Mouse (Mus musculus): ENCODE measurements at regions not wholly inside any gene's neighbourhood (a gene's known extent, or its start where the extent isn't known, plus 50 kb on each side); places are given as distances from the start of the nearest gene placed in this dataset.

GRCm38 (mm10) chr3:66744133-66744913 is 236.9 kb upstream of the Rsrc1 start:
- no peaks in the 10 kb centered on the region for H3K9me3 ChIP-seq
- WGBS: 82% methylated on average over 11 of the region's 11 CpGs
- 0 out of 2 replicates have a peak, but pooled peaks cover 6% of the 10 kb centered on the region for H3K27me3 ChIP-seq (replicated peaks)
- no peak for ATAC-seq (replicated peaks)
- H3K4me3 ChIP-seq: no peak overlapping the region
- peaks cover 12% of the 10 kb centered on the region for H3K4me1 ChIP-seq
- no peak overlapping the region for H3K4me2 ChIP-seq
- H3K36me3 ChIP-seq (replicated peaks): no peaks in the 10 kb centered on the region
- H3K9ac ChIP-seq: no peak overlapping the region
- H3K27ac ChIP-seq: no peak overlapping the region

- no peaks in the 10 kb centered on the region for H3K36me3 ChIP-seq (replicated peaks)
- no peaks in the 10 kb centered on the region for H3K9me3 ChIP-seq
- peak overlapping the region; percentile 4; the same call in 1 of the 2 replicates for H3K4me3 ChIP-seq
- peak overlapping the region; percentile 35 for H3K4me2 ChIP-seq
- 31% methylated on average over 19 of the region's 19 CpGs for WGBS
- H3K9ac ChIP-seq: no peak overlapping the region
- H3K27ac ChIP-seq: no peak overlapping the region
- peak; percentile 83 for ATAC-seq (replicated peaks)
- H3K4me1 ChIP-seq: peaks cover 8% of the 10 kb centered on the region
- 0 out of 2 replicates have a peak, but pooled peaks cover 8% of the 10 kb centered on the region for H3K27me3 ChIP-seq (replicated peaks)
These were observed 234.7 kb upstream of the Rsrc1 start for GRCm38 (mm10) chr3:66746373-66747072.

GRCm38 (mm10) chr3:66747073-66747710 is 234.0 kb upstream of the Rsrc1 start:
- 38% methylated on average over 20 of the region's 20 CpGs for WGBS
- Histone ChIP-seq H3K27ac (no peak overlapping the region), H3K9me3 (no peaks in the 10 kb centered on the region)

GRCm38 (mm10) chr3:66758141-66758540 is 223.0 kb upstream of the Rsrc1 start:
- H3K4me1 ChIP-seq: no peaks in the 10 kb centered on the region
- 77% methylated on average over 3 of the region's 3 CpGs for WGBS
- no peaks in the 10 kb centered on the region for H3K36me3 ChIP-seq (replicated peaks)
- H3K9ac ChIP-seq: no peak overlapping the region
- ATAC-seq (replicated peaks): no peak
- H3K27ac ChIP-seq: no peak overlapping the region
- no peaks in the 10 kb centered on the region for H3K9me3 ChIP-seq
- H3K4me3 ChIP-seq: no peak overlapping the region
- H3K4me2 ChIP-seq: no peak overlapping the region
- no peaks in the 10 kb centered on the region for H3K27me3 ChIP-seq (replicated peaks)

More at GRCm38 (mm10) chr3:66747073-66747710, 234.0 kb upstream of the Rsrc1 start:
- H3K27me3 ChIP-seq (replicated peaks): 0 out of 2 replicates have a peak, but pooled peaks cover 8% of the 10 kb centered on the region
- peak overlapping the region; percentile 35 for H3K4me2 ChIP-seq
- peak; percentile 74 for ATAC-seq (replicated peaks)
- H3K36me3 ChIP-seq (replicated peaks): no peaks in the 10 kb centered on the region
- H3K9ac ChIP-seq: no peak overlapping the region
- H3K4me3 ChIP-seq: peak overlapping the region; percentile 4; the same call in 1 of the 2 replicates
- H3K4me1 ChIP-seq: peaks cover 8% of the 10 kb centered on the region

GRCm38 (mm10) chr3:66759841-66760240 is 221.3 kb upstream of the Rsrc1 start:
- Histone ChIP-seq H3K36me3 (replicated peaks) (no peaks in the 10 kb centered on the region), H3K4me1 (no peaks in the 10 kb centered on the region), H3K27ac (no peak overlapping the region), H3K4me3 (no peak overlapping the region), H3K9ac (no peak overlapping the region), H3K9me3 (no peaks in the 10 kb centered on the region), H3K27me3 (replicated peaks) (no peaks in the 10 kb centered on the region), H3K4me2 (no peak overlapping the region)
- no peak for ATAC-seq (replicated peaks)
- WGBS: 92% methylated on average over 4 of the region's 4 CpGs

- no peak overlapping the region for H3K27ac ChIP-seq
- no peak overlapping the region for H3K4me2 ChIP-seq
- ATAC-seq (replicated peaks): no peak
- H3K4me1 ChIP-seq: no peaks in the 10 kb centered on the region
- no peak overlapping the region for H3K9ac ChIP-seq
- no peaks in the 10 kb centered on the region for H3K9me3 ChIP-seq
- 92% methylated on average over 3 of the region's 3 CpGs for WGBS
- no peaks in the 10 kb centered on the region for H3K27me3 ChIP-seq (replicated peaks)
- H3K36me3 ChIP-seq (replicated peaks): no peaks in the 10 kb centered on the region
- H3K4me3 ChIP-seq: no peak overlapping the region
These were observed 218.7 kb upstream of the Rsrc1 start for GRCm38 (mm10) chr3:66762446-66762845.

GRCm38 (mm10) chr3:66797351-66798010 is 183.7 kb upstream of the Rsrc1 start:
- no peaks in the 10 kb centered on the region for H3K9me3 ChIP-seq
- no peak overlapping the region for H3K9ac ChIP-seq
- peak; percentile 77 for ATAC-seq (replicated peaks)
- H3K27me3 ChIP-seq (replicated peaks): no peaks in the 10 kb centered on the region
- H3K4me1 ChIP-seq: peaks cover 6% of the 10 kb centered on the region; the same call in 1 of the 2 replicates
- peak overlapping the region; percentile 32 for H3K4me2 ChIP-seq
- 34% methylated on average over 12 of the region's 12 CpGs for WGBS
- no peak overlapping the region for H3K27ac ChIP-seq
- no peak overlapping the region for H3K4me3 ChIP-seq
- H3K36me3 ChIP-seq (replicated peaks): no peaks in the 10 kb centered on the region

- no peaks in the 10 kb centered on the region for H3K9me3 ChIP-seq
- no peak overlapping the region for H3K27ac ChIP-seq
- H3K4me2 ChIP-seq: no peak overlapping the region
- 77% methylated on average over 5 of the region's 5 CpGs for WGBS
- H3K4me3 ChIP-seq: no peak overlapping the region
- no peak overlapping the region for H3K9ac ChIP-seq
- no peak for ATAC-seq (replicated peaks)
- H3K27me3 ChIP-seq (replicated peaks): no peaks in the 10 kb centered on the region
- peaks cover 6% of the 10 kb centered on the region; the same call in 1 of the 2 replicates for H3K4me1 ChIP-seq
- H3K36me3 ChIP-seq (replicated peaks): no peaks in the 10 kb centered on the region
These were observed 182.9 kb upstream of the Rsrc1 start for GRCm38 (mm10) chr3:66798292-66798691.

- no peak overlapping the region for H3K27ac ChIP-seq
These were observed 178.7 kb upstream of the Rsrc1 start for GRCm38 (mm10) chr3:66802538-66802937.

GRCm38 (mm10) chr3:66806176-66806575 is 175.0 kb upstream of the Rsrc1 start:
- Histone ChIP-seq H3K27ac (no peak overlapping the region), H3K27me3 (replicated peaks) (no peaks in the 10 kb centered on the region), H3K9me3 (no peaks in the 10 kb centered on the region; the same call in 1 of the 2 replicates), H3K4me2 (no peak overlapping the region), H3K9ac (no peak overlapping the region), H3K4me3 (no peak overlapping the region), H3K4me1 (no peaks in the 10 kb centered on the region), H3K36me3 (replicated peaks) (no peaks in the 10 kb centered on the region)
- no peak for ATAC-seq (replicated peaks)
- WGBS: 72% methylated on average over 1 of the region's 1 CpGs

More at GRCm38 (mm10) chr3:66802538-66802937, 178.7 kb upstream of the Rsrc1 start:
- no peak for ATAC-seq (replicated peaks)
- H3K4me3 ChIP-seq: no peak overlapping the region
- 90% methylated on average over 5 of the region's 5 CpGs for WGBS
- H3K4me2 ChIP-seq: no peak overlapping the region
- no peak overlapping the region for H3K9ac ChIP-seq
- no peaks in the 10 kb centered on the region for H3K36me3 ChIP-seq (replicated peaks)
- H3K9me3 ChIP-seq: no peaks in the 10 kb centered on the region
- H3K27me3 ChIP-seq (replicated peaks): no peaks in the 10 kb centered on the region
- peaks cover 6% of the 10 kb centered on the region; the same call in 1 of the 2 replicates for H3K4me1 ChIP-seq

GRCm38 (mm10) chr3:66812686-66813445 is 168.3 kb upstream of the Rsrc1 start:
- ATAC-seq (replicated peaks): no peak
- H3K4me2 ChIP-seq: no peak overlapping the region
- no peak overlapping the region for H3K27ac ChIP-seq
- H3K4me3 ChIP-seq: no peak overlapping the region
- no peaks in the 10 kb centered on the region for H3K27me3 ChIP-seq (replicated peaks)
- no peaks in the 10 kb centered on the region for H3K36me3 ChIP-seq (replicated peaks)
- H3K4me1 ChIP-seq: no peaks in the 10 kb centered on the region
- WGBS: 72% methylated on average over 5 of the region's 5 CpGs
- no peak overlapping the region for H3K9ac ChIP-seq
- no peaks in the 10 kb centered on the region; the same call in 1 of the 2 replicates for H3K9me3 ChIP-seq
